Mouse (Mus musculus): ENCODE results near the gene Pdzk1. TPM values are rescaled to one million over a fixed set of nuclear protein-coding genes. Genes with fewer than 3 reads are reported as not detected.

The Pdzk1 gene
- polyA plus RNA-seq, 1 experiment from 2014 or later, result 0.38 TPM

- Histone ChIP-seq H3K27ac (ENCODE audit: low read depth, low read length) (no peak overlapping the region), H3K4me1 (ENCODE audit: control insufficient read depth, insufficient read depth, low read length) (no peaks in the 10 kb centered on the region), H3K27me3 (ENCODE audit: control insufficient read depth, insufficient read depth, low read length) (no peaks in the 10 kb centered on the region), H3K9me3 (ENCODE audit: control insufficient read depth, low read length) (no peaks in the 10 kb centered on the region), H3K9ac (ENCODE audit: low read length) (no peak overlapping the region), H3K36me3 (ENCODE audit: control insufficient read depth, insufficient read depth, low read length) (no peaks in the 10 kb centered on the region), H3K4me3 (ENCODE audit: low read depth, low read length) (no peak overlapping the region), H3K4me2 (no peak overlapping the region)
- DNase-seq (ENCODE audit: low spot score, missing footprints) (peak; percentile 97), ATAC-seq (ENCODE audit: low FRiP score) (peak; percentile 19; the same call in 1 of the 2 replicates)
- WGBS, result 47% methylated on average over 20 of the region's 20 CpGs
These were observed 16.5 kb upstream of the Pdzk1 start for GRCm38 (mm10) chr3:96812395-96813091.

GRCm38 (mm10) chr3:96813106-96813505 lies 16.0 kb upstream of the Pdzk1 start:
- no peak for DNase-seq (ENCODE audit: low spot score, missing footprints)
- no peaks in the 10 kb centered on the region for H3K4me1 ChIP-seq (ENCODE audit: control insufficient read depth, insufficient read depth, low read length)
- 42% methylated on average over 9 of the region's 9 CpGs for WGBS

GRCm38 (mm10) chr3:96813591-96814244 lies 15.4 kb upstream of the Pdzk1 start:
- Histone ChIP-seq H3K9ac (ENCODE audit: low read length) (no peak overlapping the region), H3K27ac (ENCODE audit: low read depth, low read length) (no peak overlapping the region), H3K4me1 (ENCODE audit: control insufficient read depth, insufficient read depth, low read length) (no peaks in the 10 kb centered on the region), H3K36me3 (ENCODE audit: control insufficient read depth, insufficient read depth, low read length) (no peaks in the 10 kb centered on the region), H3K27me3 (ENCODE audit: control insufficient read depth, insufficient read depth, low read length) (no peaks in the 10 kb centered on the region), H3K4me2 (no peak overlapping the region), H3K4me3 (ENCODE audit: low read depth, low read length) (no peak overlapping the region), H3K9me3 (ENCODE audit: control insufficient read depth, low read length) (no peaks in the 10 kb centered on the region)
- ATAC-seq (ENCODE audit: low FRiP score) (no peak), DNase-seq (ENCODE audit: low spot score, missing footprints) (no peak)
- 63% methylated on average over 7 of the region's 7 CpGs for WGBS

More at GRCm38 (mm10) chr3:96813106-96813505, 16.0 kb upstream of the Pdzk1 start:
- Histone ChIP-seq H3K36me3 (ENCODE audit: control insufficient read depth, insufficient read depth, low read length) (no peaks in the 10 kb centered on the region), H3K4me2 (no peak overlapping the region), H3K27ac (ENCODE audit: low read depth, low read length) (no peak overlapping the region), H3K4me3 (ENCODE audit: low read depth, low read length) (no peak overlapping the region), H3K9ac (ENCODE audit: low read length) (no peak overlapping the region), H3K9me3 (ENCODE audit: control insufficient read depth, low read length) (no peaks in the 10 kb centered on the region), H3K27me3 (ENCODE audit: control insufficient read depth, insufficient read depth, low read length) (no peaks in the 10 kb centered on the region)
- no peak for ATAC-seq (ENCODE audit: low FRiP score)

GRCm38 (mm10) chr3:96814342-96814741 lies 14.7 kb upstream of the Pdzk1 start:
- WGBS, result 61% methylated on average over 6 of the region's 6 CpGs
- Histone ChIP-seq H3K27me3 (ENCODE audit: control insufficient read depth, insufficient read depth, low read length) (no peaks in the 10 kb centered on the region), H3K9me3 (ENCODE audit: control insufficient read depth, low read length) (no peaks in the 10 kb centered on the region), H3K9ac (ENCODE audit: low read length) (no peak overlapping the region), H3K4me1 (ENCODE audit: control insufficient read depth, insufficient read depth, low read length) (no peaks in the 10 kb centered on the region), H3K4me2 (no peak overlapping the region), H3K36me3 (ENCODE audit: control insufficient read depth, insufficient read depth, low read length) (no peaks in the 10 kb centered on the region), H3K4me3 (ENCODE audit: low read depth, low read length) (no peak overlapping the region), H3K27ac (ENCODE audit: low read depth, low read length) (no peak overlapping the region)
- ATAC-seq (ENCODE audit: low FRiP score), result no peak
- DNase-seq (ENCODE audit: low spot score, missing footprints), result no peak

GRCm38 (mm10) chr3:96820116-96820915 lies 8.8 kb upstream of the Pdzk1 start:
- DNase-seq (ENCODE audit: low spot score, missing footprints) (no peak), ATAC-seq (ENCODE audit: low FRiP score) (no peak)
- H3K4me2 ChIP-seq, result no peak overlapping the region
- H3K36me3 ChIP-seq (ENCODE audit: control insufficient read depth, insufficient read depth, low read length), result no peaks in the 10 kb centered on the region
- H3K4me1 ChIP-seq (ENCODE audit: control insufficient read depth, insufficient read depth, low read length), result no peaks in the 10 kb centered on the region
- no peak overlapping the region for H3K27ac ChIP-seq (ENCODE audit: low read depth, low read length)
- no peaks in the 10 kb centered on the region for H3K9me3 ChIP-seq (ENCODE audit: control insufficient read depth, low read length)
- no peak overlapping the region for H3K9ac ChIP-seq (ENCODE audit: low read length)
- H3K4me3 ChIP-seq (ENCODE audit: low read depth, low read length), result no peak overlapping the region
- H3K27me3 ChIP-seq (ENCODE audit: control insufficient read depth, insufficient read depth, low read length), result no peaks in the 10 kb centered on the region
- WGBS, result 82% methylated on average over 6 of the region's 6 CpGs

- no peak for ATAC-seq (ENCODE audit: low FRiP score)
- Histone ChIP-seq H3K4me2 (no peak overlapping the region), H3K4me1 (ENCODE audit: control insufficient read depth, insufficient read depth, low read length) (no peaks in the 10 kb centered on the region), H3K9ac (ENCODE audit: low read length) (no peak overlapping the region), H3K9me3 (ENCODE audit: control insufficient read depth, low read length) (no peaks in the 10 kb centered on the region), H3K4me3 (ENCODE audit: low read depth, low read length) (no peak overlapping the region), H3K36me3 (ENCODE audit: control insufficient read depth, insufficient read depth, low read length) (no peaks in the 10 kb centered on the region), H3K27ac (ENCODE audit: low read depth, low read length) (no peak overlapping the region), H3K27me3 (ENCODE audit: control insufficient read depth, insufficient read depth, low read length) (no peaks in the 10 kb centered on the region)
- DNase-seq (ENCODE audit: low spot score, missing footprints), result no peak
- WGBS, result 89% methylated on average over 4 of the region's 4 CpGs
These were observed 7.5 kb upstream of the Pdzk1 start for GRCm38 (mm10) chr3:96821581-96821980.

GRCm38 (mm10) chr3:96823701-96824100 lies 5.4 kb upstream of the Pdzk1 start:
- Histone ChIP-seq H3K4me2 (no peak overlapping the region), H3K4me3 (ENCODE audit: low read depth, low read length) (no peak overlapping the region), H3K36me3 (ENCODE audit: control insufficient read depth, insufficient read depth, low read length) (no peaks in the 10 kb centered on the region), H3K9ac (ENCODE audit: low read length) (no peak overlapping the region), H3K27ac (ENCODE audit: low read depth, low read length) (no peak overlapping the region), H3K9me3 (ENCODE audit: control insufficient read depth, low read length) (no peaks in the 10 kb centered on the region), H3K27me3 (ENCODE audit: control insufficient read depth, insufficient read depth, low read length) (no peaks in the 10 kb centered on the region), H3K4me1 (ENCODE audit: control insufficient read depth, insufficient read depth, low read length) (0 out of 2 replicates have a peak, but pooled peaks cover 2% of the 10 kb centered on the region)
- ATAC-seq (ENCODE audit: low FRiP score), result no peak
- no peak for DNase-seq (ENCODE audit: low spot score, missing footprints)
- 81% methylated on average over 3 of the region's 3 CpGs for WGBS

GRCm38 (mm10) chr3:96824614-96825013 lies 4.5 kb upstream of the Pdzk1 start:
- WGBS, result 89% methylated on average over 12 of the region's 12 CpGs

GRCm38 (mm10) chr3:96825261-96825660 lies 3.8 kb upstream of the Pdzk1 start:
- 40% methylated on average over 11 of the region's 11 CpGs for WGBS

More at GRCm38 (mm10) chr3:96824614-96825013, 4.5 kb upstream of the Pdzk1 start:
- Histone ChIP-seq H3K27me3 (ENCODE audit: control insufficient read depth, insufficient read depth, low read length) (no peaks in the 10 kb centered on the region), H3K9me3 (ENCODE audit: control insufficient read depth, low read length) (no peaks in the 10 kb centered on the region), H3K36me3 (ENCODE audit: control insufficient read depth, insufficient read depth, low read length) (no peaks in the 10 kb centered on the region), H3K4me2 (no peak overlapping the region), H3K9ac (ENCODE audit: low read length) (no peak overlapping the region), H3K4me1 (ENCODE audit: control insufficient read depth, insufficient read depth, low read length) (0 out of 2 replicates have a peak, but pooled peaks cover 2% of the 10 kb centered on the region), H3K27ac (ENCODE audit: low read depth, low read length) (no peak overlapping the region), H3K4me3 (ENCODE audit: low read depth, low read length) (no peak overlapping the region)
- ATAC-seq (ENCODE audit: low FRiP score), result no peak
- DNase-seq (ENCODE audit: low spot score, missing footprints), result peak; percentile 21

More at GRCm38 (mm10) chr3:96825261-96825660, 3.8 kb upstream of the Pdzk1 start:
- H3K36me3 ChIP-seq (ENCODE audit: control insufficient read depth, insufficient read depth, low read length), result no peaks in the 10 kb centered on the region
- ATAC-seq (ENCODE audit: low FRiP score) (no peak), DNase-seq (ENCODE audit: low spot score, missing footprints) (peak; percentile 70)
- no peak overlapping the region for H3K27ac ChIP-seq (ENCODE audit: low read depth, low read length)
- 0 out of 2 replicates have a peak, but pooled peaks cover 2% of the 10 kb centered on the region for H3K4me1 ChIP-seq (ENCODE audit: control insufficient read depth, insufficient read depth, low read length)
- no peak overlapping the region for H3K4me3 ChIP-seq (ENCODE audit: low read depth, low read length)
- H3K9me3 ChIP-seq (ENCODE audit: control insufficient read depth, low read length), result no peaks in the 10 kb centered on the region
- H3K27me3 ChIP-seq (ENCODE audit: control insufficient read depth, insufficient read depth, low read length), result no peaks in the 10 kb centered on the region
- H3K9ac ChIP-seq (ENCODE audit: low read length), result no peak overlapping the region
- no peak overlapping the region for H3K4me2 ChIP-seq
